Mouse (Mus musculus) liver, embryonic 14.5 days (tissue): ENCODE results near the gene Trim7. TPM values are rescaled to one million over a fixed set of nuclear protein-coding genes. Genes with fewer than 3 reads are reported as not detected.
A peak's percentile ranks its signal among the peaks of the same experiment; 100 is the strongest.

Experiments
- ATAC-seq: fragments of 200-750 bp; cut with Nextera tagmentation; 2 replicates; pipeline ENCODE4 v1.8.0; 2017; ENCODE audit warnings: moderate number of reproducible peaks, mild to moderate bottlenecking, moderate library complexity; ENCODE audit not compliant: insufficient read depth
- DNase-seq, 3 experiments: peaks; one replicate each; pipeline ENCODE4 v3.0.0-alpha.2; 2012 to 2013; ENCODE audit warnings: low read depth in 3 of 3, low spot score in 3 of 3
- H3K27ac ChIP-seq: fragments of 300-500 bp; sonication (generic); 2 replicates; pipeline ENCODE4 v1.5.1; 2014; ENCODE audit warnings: moderate library complexity, mild to moderate bottlenecking, control low read depth, inconsistent platforms
- H3K27me3 ChIP-seq: fragments of 300-500 bp; sonication (generic); 2 replicates; pipeline ENCODE4 v1.6.1; 2014; ENCODE audit warnings: mild to moderate bottlenecking, low read length, moderate library complexity; ENCODE audit not compliant: control insufficient read depth, insufficient read depth
- H3K36me3 ChIP-seq: fragments of 300-500 bp; sonication (generic); replicated peaks from 2 replicates; pipeline ENCODE4 v1.6.1; 2014; ENCODE audit warnings: low read depth; ENCODE audit not compliant: control insufficient read depth, insufficient read depth
- H3K4me1 ChIP-seq, 2 experiments: fragments of 200-500 bp in 1 of 2; fragments of 300-500 bp in 1 of 2; sonication (generic) in 1 of 2; replicated peaks; 2 replicates each; pipeline ENCODE4 v1.6.1; 2012 to 2014; ENCODE audit warnings: antibody characterized with exemption in 1 of 2, inconsistent platforms in 1 of 2, low read length in 1 of 2; ENCODE audit not compliant: control insufficient read depth in 2 of 2, insufficient read depth in 2 of 2
- H3K4me2 ChIP-seq: fragments of 300-500 bp; sonication (generic); 2 replicates; pipeline ENCODE4 v1.6.1; 2014; ENCODE audit warnings: low read depth, mild to moderate bottlenecking, control low read depth, moderate library complexity
- H3K4me3 ChIP-seq, 2 experiments: fragments of 200-500 bp in 1 of 2; fragments of 300-500 bp in 1 of 2; sonication (generic) in 1 of 2; 2 replicates each; pipeline ENCODE4 v1.5.1; 2012 to 2014; ENCODE audit warnings: low read depth in 2 of 2, low read length in 2 of 2, mild to moderate bottlenecking in 2 of 2, control low read depth in 1 of 2, inconsistent platforms in 1 of 2, moderate library complexity in 1 of 2; ENCODE audit not compliant: insufficient read depth in 1 of 2
- H3K9ac ChIP-seq: fragments of 300-500 bp; sonication (generic); replicated peaks from 2 replicates; pipeline ENCODE4 v1.6.1; 2014; ENCODE audit warnings: mild to moderate bottlenecking, control low read depth, moderate library complexity
- H3K9me3 ChIP-seq: fragments of 300-500 bp; sonication (generic); 2 replicates; pipeline ENCODE4 v1.6.1; 2016; ENCODE audit warnings: low read length, mixed read lengths; ENCODE audit not compliant: control insufficient read depth
- CTCF ChIP-seq: IDR thresholded peaks from 2 replicates; pipeline ENCODE4 v1.5.1; 2016; ENCODE audit warnings: antibody characterized with exemption, low read depth, control low read depth
- EP300 ChIP-seq: IDR thresholded peaks from 2 replicates; pipeline ENCODE4 v1.6.1; 2016; ENCODE audit warnings: antibody characterized with exemption, low read depth
- WGBS: fragments of 180-500 bp; shearing (Covaris S2); extraction: QIAGEN DNeasy Blood & Tissue Kit; methylation state at CpG from one replicate; pipeline ENCODE4 v1.1.7; 2014; ENCODE audit not compliant: insufficient replicate concordance; 5-methylcytosine and 5-hydroxymethylcytosine counted together
- polyA plus RNA-seq, 2 experiments: library from polyadenylated mRNA; depleted of rRNA in 1 of 2; stranded (reverse) in 1 of 2; unstranded in 1 of 2; fragments of >200 nt; fragmentation: Nextera tagmentation in 1 of 2; extraction: Ambion mirVana in 1 of 2; gene quantifications; 2 replicates each; pipeline versions ENCODE4 v1.2.1 to v1.2.3; 2012 to 2014

Trim7 gene
- polyA plus RNA-seq, 2 experiments, result 0.04 to 0.23 TPM

GRCm38 (mm10) chr11:48787455-48788211 lies 38.3 kb upstream of the Trim7 start:
- H3K27me3 ChIP-seq, result no peaks in the 10 kb centered on the region
- H3K9ac ChIP-seq, result no peak overlapping the region
- DNase-seq, result no peak
- H3K9me3 ChIP-seq, result no peaks in the 10 kb centered on the region
- H3K4me1 ChIP-seq, result peaks cover 0 to 13% of the 10 kb centered on the region in 2 experiments; a peak in 2 of 4 replicates
- H3K4me2 ChIP-seq, result peak overlapping the region; percentile 77
- TF ChIP-seq CTCF (no peak), EP300 (no peak)
- no peaks in the 10 kb centered on the region for H3K36me3 ChIP-seq
- 33% methylated on average over 10 of the region's 10 CpGs for WGBS
- H3K4me3 ChIP-seq, result peak overlapping the region; percentile 31 to 51; a peak in 3 of 4 replicates
- no peak overlapping the region for H3K27ac ChIP-seq
- peak; percentile 71 for ATAC-seq

DNA sequence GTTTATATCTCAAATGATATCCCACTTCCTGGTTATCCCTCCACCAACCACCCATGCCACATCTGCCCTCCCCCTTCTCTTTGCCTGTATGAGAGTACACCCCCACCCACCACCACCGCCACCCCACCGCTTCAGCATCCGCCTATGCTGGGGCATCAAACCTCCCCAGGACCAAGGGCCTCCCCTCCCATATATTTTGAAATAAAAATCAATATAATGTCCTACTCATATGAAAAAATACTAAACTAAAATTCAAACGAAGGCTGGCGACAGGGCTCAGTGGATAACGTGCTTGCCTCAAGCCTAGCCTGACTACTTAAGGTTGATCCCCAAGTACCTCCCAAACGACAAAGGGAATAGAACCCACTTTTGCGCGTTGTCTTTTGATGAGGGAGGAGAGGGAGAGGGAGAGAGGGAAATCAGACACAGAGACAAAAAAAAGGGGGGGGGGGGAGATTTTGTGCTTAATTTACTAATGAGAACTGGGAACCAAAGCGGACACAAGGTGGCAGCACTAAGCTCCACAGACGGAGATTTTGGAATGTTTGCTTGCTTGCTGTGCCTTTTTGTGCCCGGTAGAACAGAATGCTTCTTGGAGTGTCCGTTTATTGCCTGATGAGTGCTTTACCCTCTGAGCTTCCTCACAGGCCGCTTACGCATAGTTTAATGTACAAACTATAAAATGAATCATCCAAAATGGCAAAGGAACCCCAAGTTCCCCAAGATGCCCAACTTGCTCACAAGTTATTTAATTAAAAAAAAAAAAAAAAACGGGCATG lies 37.4 kb upstream of the Trim7 start:
- H3K27me3 ChIP-seq, result no peaks in the 10 kb centered on the region
- H3K36me3 ChIP-seq, result no peaks in the 10 kb centered on the region
- peak; percentile 65 to 74 (median 68) for DNase-seq
- 6% methylated on average over 16 of the region's 16 CpGs for WGBS
- H3K4me2 ChIP-seq, result peak overlapping the region; percentile 77
- TF ChIP-seq CTCF (peak; percentile 75), EP300 (no peak)
- ATAC-seq, result peak; percentile 53; the same call in 1 of the 2 replicates
- H3K9ac ChIP-seq, result peak overlapping the region; percentile 23; the same call in 1 of the 2 replicates
- no peaks in the 10 kb centered on the region for H3K9me3 ChIP-seq
- H3K4me1 ChIP-seq, result peaks cover 0 to 13% of the 10 kb centered on the region in 2 experiments; a peak in 2 of 4 replicates
- H3K4me3 ChIP-seq, result peak overlapping the region; percentile 51 to 61
- H3K27ac ChIP-seq, result no peak overlapping the region

GRCm38 (mm10) chr11:48789215-48789614 lies 36.7 kb upstream of the Trim7 start:
- 71% methylated on average over 5 of the region's 5 CpGs for WGBS
- no peaks in the 10 kb centered on the region for H3K27me3 ChIP-seq
- no peak for ATAC-seq
- TF ChIP-seq CTCF, result no peak
- TF ChIP-seq EP300, result no peak
- H3K9ac ChIP-seq, result no peak overlapping the region
- peak overlapping the region; percentile 77; the same call in 1 of the 2 replicates for H3K4me2 ChIP-seq
- DNase-seq, result no peak
- H3K36me3 ChIP-seq, result no peaks in the 10 kb centered on the region
- H3K9me3 ChIP-seq, result no peaks in the 10 kb centered on the region
- H3K27ac ChIP-seq, result no peak overlapping the region
- H3K4me1 ChIP-seq, result peaks cover 0 to 13% of the 10 kb centered on the region in 2 experiments; a peak in 2 of 4 replicates
- no peak overlapping the region for H3K4me3 ChIP-seq

DNA sequence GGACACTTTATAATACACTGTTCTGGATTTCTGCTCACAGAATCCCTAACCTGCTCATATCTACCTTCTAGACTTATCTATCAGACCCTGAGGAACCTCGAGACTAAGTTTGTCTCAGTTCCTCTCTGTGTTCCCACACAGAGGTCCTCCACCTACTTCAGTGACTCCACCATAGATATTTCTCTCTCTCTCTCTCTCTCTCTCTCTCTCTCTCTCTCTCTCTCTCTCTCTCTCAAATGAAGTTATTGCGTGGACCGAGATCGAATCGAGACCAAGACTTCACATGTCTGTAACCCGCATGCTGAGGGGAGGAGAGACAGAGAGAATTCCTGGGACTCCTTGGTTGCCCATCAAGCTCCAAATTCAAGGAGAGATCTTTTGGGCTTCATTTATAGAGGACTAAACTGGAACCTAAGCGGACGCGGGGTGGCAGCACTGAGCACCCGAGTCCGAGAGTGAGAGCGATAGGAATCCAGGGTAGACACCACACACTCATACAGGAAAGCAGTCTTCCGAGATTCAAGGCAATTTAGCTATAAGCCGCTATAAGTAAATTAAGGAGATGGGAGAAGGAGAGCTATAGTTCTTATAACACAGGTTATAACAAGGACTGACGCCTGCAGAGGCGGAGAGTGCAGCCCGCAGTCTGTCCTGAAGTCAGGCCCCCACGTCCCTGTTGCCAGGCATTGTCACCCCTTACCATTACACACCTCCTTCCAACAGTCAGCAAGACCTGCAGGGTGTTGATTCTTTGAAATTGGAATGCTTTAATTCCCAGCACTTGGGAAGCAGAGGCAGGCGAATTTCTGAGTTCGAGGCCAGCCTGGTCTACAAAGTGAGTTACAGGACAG lies 35.7 kb upstream of the Trim7 start:
- H3K27me3 ChIP-seq, result no peaks in the 10 kb centered on the region
- no peak overlapping the region for H3K4me3 ChIP-seq
- DNase-seq (peak; percentile 60 to 72 (median 64)), ATAC-seq (peak; percentile 54; the same call in 1 of the 2 replicates)
- 16% methylated on average over 20 of the region's 20 CpGs for WGBS
- H3K4me1 ChIP-seq, result peaks cover 0 to 13% of the 10 kb centered on the region in 2 experiments; a peak in 2 of 4 replicates
- H3K27ac ChIP-seq, result no peak overlapping the region
- peak overlapping the region; percentile 41 for H3K4me2 ChIP-seq
- no peak overlapping the region for H3K9ac ChIP-seq
- H3K9me3 ChIP-seq, result no peaks in the 10 kb centered on the region
- peak; percentile 93 for TF ChIP-seq CTCF
- TF ChIP-seq EP300, result no peak
- H3K36me3 ChIP-seq, result no peaks in the 10 kb centered on the region
